Mouse (Mus musculus) kidney, embryonic 16.5 days (tissue): ENCODE measurements around the gene Exoc3l2. TPM values are rescaled to one million over a fixed set of nuclear protein-coding genes. Genes with fewer than 3 reads are reported as not detected.
A peak's percentile ranks its signal among the peaks of the same experiment; 100 is the strongest.

Experiments used
- ATAC-seq: fragments of 200-750 bp; cut with Nextera tagmentation; 2 replicates; pipeline ENCODE4 v1.8.0; 2017; ENCODE audit warnings: moderate TSS enrichment; ENCODE audit not compliant: low FRiP score, low TSS enrichment
- H3K27ac ChIP-seq: fragments of 300-500 bp; sonication (generic); 2 replicates; pipeline ENCODE4 v1.5.1; 2014; ENCODE audit warnings: low read length
- H3K27me3 ChIP-seq: fragments of 300-500 bp; sonication (generic); 2 replicates; pipeline ENCODE4 v1.6.1; 2014; ENCODE audit warnings: low read length, control low read depth, mixed read lengths; ENCODE audit not compliant: insufficient read depth
- H3K36me3 ChIP-seq: fragments of 300-500 bp; sonication (generic); 2 replicates; pipeline ENCODE4 v1.6.1; 2014; ENCODE audit warnings: low read length, control low read depth, mixed read lengths; ENCODE audit not compliant: insufficient read depth
- H3K4me1 ChIP-seq: fragments of 300-500 bp; sonication (generic); 2 replicates; pipeline ENCODE4 v1.6.1; 2014; ENCODE audit warnings: low read length, control low read depth, mixed read lengths; ENCODE audit not compliant: insufficient read depth
- H3K4me2 ChIP-seq: fragments of 300-500 bp; sonication (generic); replicated peaks from 2 replicates; pipeline ENCODE4 v1.6.1; 2014; ENCODE audit warnings: low read depth, low read length
- H3K4me3 ChIP-seq: fragments of 300-500 bp; sonication (generic); 2 replicates; pipeline ENCODE4 v1.5.1; 2014; ENCODE audit warnings: mild to moderate bottlenecking, low read length
- H3K9ac ChIP-seq: fragments of 300-500 bp; sonication (generic); replicated peaks from 2 replicates; pipeline ENCODE4 v1.6.1; 2014; ENCODE audit warnings: low read length
- H3K9me3 ChIP-seq: fragments of 300-500 bp; sonication (generic); 2 replicates; pipeline ENCODE4 v1.6.1; 2016; ENCODE audit warnings: low read length, control low read depth
- WGBS: fragments of 180-500 bp; shearing (Covaris S2); extraction: QIAGEN DNeasy Blood & Tissue Kit; methylation state at CpG from one replicate; pipeline ENCODE4 v1.1.7; 2014; 5-methylcytosine and 5-hydroxymethylcytosine counted together
- polyA plus RNA-seq: library from polyadenylated mRNA; unstranded; fragments of >200 nt; fragmentation: Nextera tagmentation; extraction: Ambion mirVana; gene quantifications from 2 replicates; pipeline ENCODE4 v1.2.1, GENCODE M21; 2015

The Exoc3l2 gene
- polyA plus RNA-seq, 1 experiment from 2014 or later = 2.9 TPM

DNA sequence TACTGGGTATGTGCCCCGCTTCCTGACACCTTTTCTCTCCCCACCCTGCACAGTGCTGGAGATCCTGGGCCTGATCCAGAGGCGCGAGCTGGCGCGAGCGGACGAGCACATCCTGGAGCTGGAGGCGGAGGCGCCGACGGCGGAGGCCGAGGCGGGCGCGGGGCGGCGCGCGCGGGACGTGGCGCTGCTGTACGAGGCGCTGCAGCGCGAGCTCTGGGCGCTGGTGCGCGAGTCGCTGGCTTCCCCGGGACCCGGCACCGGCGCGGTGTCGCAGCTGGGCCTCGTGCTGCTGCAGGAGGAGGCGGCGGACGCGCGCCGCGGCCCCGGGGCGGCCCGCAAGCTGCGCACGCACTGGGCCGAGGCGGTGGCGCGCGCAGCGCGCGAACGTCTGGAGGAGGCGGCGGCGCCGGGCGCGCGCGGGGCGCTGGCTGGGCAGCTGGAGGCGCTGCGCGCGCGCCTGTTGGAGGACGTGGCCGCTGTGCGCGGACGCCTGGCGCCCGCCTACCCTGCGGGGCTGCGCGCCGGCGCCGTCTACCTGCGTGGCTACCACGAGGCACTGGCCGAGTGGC lies 10.8 kb downstream of the Exoc3l2 start:
- peak; percentile 82 for ATAC-seq
- Histone ChIP-seq H3K9ac (peak overlapping the region; percentile 76), H3K36me3 (no peaks in the 10 kb centered on the region), H3K4me1 (peaks cover 12% of the 10 kb centered on the region), H3K27me3 (peaks cover 47% of the 10 kb centered on the region), H3K27ac (peak overlapping the region; percentile 54; the same call in 1 of the 2 replicates), H3K9me3 (no peaks in the 10 kb centered on the region), H3K4me2 (peak overlapping the region; percentile 65), H3K4me3 (peak overlapping the region; percentile 50)
- WGBS = under 1% methylated on average over 56 of the region's 89 CpGs

DNA sequence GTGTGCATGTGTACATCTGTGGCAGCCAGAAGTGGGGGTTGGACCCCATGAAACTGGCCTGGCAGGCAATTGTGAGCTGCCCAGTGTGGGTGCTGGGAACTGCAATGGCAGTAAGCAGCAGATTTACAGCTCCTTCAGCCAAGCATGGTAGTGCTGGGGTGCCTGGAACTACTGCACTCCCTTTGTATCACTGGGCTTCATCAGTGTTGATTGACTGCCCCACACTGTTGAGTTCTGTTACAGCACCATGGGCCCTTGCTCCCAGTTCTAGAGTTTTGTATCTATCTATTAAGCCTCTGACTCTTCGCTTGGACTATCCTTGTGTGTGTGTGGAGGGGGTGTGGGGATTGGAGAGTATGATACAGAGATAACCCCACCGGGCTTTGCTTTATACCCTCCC lies 14.0 kb downstream of the Exoc3l2 start:
- Histone ChIP-seq H3K4me3 (no peak overlapping the region), H3K27ac (no peak overlapping the region; the same call in 1 of the 2 replicates), H3K9me3 (no peaks in the 10 kb centered on the region), H3K36me3 (no peaks in the 10 kb centered on the region), H3K9ac (no peak overlapping the region), H3K4me2 (no peak overlapping the region), H3K4me1 (peaks cover 8% of the 10 kb centered on the region; the same call in 1 of the 2 replicates), H3K27me3 (peaks cover 19% of the 10 kb centered on the region)
- ATAC-seq = no peak
- WGBS = 73% methylated on average over 2 of the region's 2 CpGs

DNA sequence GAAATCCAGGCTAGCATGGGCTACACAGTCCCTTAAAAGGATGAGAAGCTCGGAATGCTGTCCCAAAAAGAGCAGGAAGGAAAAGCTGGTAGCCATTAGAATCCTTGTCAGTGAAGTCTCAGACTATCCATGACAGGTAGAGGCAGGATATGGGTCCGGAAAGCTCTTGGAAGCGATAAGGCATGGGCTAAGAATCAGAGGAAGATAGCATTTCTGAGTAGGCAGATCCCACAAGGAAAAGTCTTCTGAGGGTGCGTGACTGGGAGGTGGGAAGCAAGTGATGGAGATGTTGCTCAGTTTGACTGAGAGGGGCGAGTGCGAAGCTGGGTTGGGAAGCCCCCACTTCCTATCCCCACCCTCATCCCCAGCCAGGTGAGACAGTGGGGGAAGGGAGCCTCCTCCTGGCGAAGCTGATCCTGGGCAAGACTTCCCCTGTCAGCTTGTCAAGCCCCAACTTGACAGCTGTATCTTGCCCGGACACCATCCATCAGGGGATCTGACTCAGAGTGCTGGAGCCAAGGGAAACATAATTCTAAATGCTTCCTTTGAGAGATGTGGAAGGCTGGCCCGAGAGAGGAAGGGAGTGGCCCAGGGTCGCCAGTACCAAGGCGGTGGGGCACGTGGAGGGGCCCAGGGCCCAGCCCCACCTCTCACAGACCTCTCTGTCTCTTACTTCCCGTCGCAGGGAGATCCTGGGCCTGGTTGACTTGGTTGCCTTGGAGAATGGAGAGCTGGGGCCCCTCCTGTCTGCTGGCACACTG lies 14.7 kb downstream of the Exoc3l2 start:
- no peak overlapping the region for H3K4me3 ChIP-seq
- H3K27ac ChIP-seq = no peak overlapping the region; the same call in 1 of the 2 replicates
- H3K27me3 ChIP-seq = peaks cover 12% of the 10 kb centered on the region
- no peaks in the 10 kb centered on the region for H3K9me3 ChIP-seq
- peaks cover 8% of the 10 kb centered on the region; the same call in 1 of the 2 replicates for H3K4me1 ChIP-seq
- ATAC-seq = 0 out of 2 replicates have a peak, but pooled peaks have one; percentile 21
- WGBS = 29% methylated on average over 14 of the region's 14 CpGs
- H3K9ac ChIP-seq = no peak overlapping the region
- H3K36me3 ChIP-seq = no peaks in the 10 kb centered on the region
- H3K4me2 ChIP-seq = no peak overlapping the region

DNA sequence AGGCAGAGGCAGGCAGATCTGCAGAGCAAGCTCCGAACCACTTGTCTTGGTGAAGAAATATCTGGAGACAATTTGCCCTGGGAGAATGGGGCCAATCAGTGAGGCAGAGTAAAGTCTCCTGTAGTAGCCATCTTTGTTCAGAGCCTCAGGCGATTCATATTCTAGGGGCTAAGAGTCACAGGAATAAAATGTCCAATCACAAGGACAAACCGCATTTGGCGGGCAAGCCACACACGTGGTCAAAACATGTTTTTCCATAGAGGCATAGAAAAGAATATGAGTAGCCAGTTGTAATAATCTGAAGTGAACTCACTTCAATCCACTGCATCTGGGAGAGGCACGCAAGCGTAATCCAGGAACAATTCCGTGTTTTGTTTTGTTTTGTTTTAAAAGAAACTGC lies 20.1 kb downstream of the Exoc3l2 start:
- Histone ChIP-seq H3K27me3 (peaks cover 8% of the 10 kb centered on the region), H3K4me3 (no peak overlapping the region), H3K9ac (no peak overlapping the region), H3K4me2 (no peak overlapping the region), H3K27ac (no peak overlapping the region), H3K4me1 (no peaks in the 10 kb centered on the region), H3K9me3 (no peaks in the 10 kb centered on the region), H3K36me3 (no peaks in the 10 kb centered on the region)
- 84% methylated on average over 8 of the region's 8 CpGs for WGBS
- no peak for ATAC-seq

DNA sequence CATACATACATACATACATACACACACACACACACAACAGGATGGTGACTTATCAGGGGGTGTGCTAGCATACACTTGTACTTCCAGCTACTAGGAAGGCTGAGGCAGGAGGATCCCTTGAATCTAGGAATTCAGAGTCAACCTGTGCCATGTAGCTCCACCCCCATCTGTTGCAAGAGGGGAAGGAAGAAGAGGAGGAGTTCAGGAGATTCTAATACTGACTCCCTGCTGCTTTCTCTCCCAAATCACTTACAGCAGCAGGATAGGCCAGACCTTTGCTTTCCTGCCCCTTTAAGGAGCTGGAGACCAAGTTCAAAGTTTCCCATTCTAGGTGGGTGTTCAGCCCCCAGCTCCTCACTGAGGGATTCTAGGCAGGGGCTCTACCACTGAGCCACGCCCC lies 22.4 kb downstream of the Exoc3l2 start:
- ATAC-seq = no peak
- no peak overlapping the region for H3K9ac ChIP-seq

DNA sequence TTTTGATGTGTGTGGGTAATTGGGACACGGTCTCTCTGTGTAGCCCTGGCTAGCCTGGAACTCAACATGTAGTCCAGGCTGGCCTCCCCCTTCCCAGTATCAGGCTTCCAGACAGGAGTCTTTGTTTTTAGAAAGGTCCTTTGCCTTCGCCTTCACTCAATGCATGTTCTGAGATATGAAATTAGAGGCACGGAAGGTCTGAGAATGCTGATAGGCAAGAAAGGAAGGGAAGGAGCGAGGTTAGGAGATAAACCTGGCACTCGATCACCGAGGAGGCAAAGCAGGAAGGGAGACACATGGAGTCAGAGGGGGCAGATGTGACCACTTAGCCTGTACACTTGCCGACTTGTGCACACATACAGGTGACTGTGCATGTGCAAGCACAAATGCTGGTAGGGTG lies 23.4 kb downstream of the Exoc3l2 start:
- 90% methylated on average over 7 of the region's 7 CpGs for WGBS
- H3K27ac ChIP-seq = no peak overlapping the region
- H3K4me1 ChIP-seq = 0 out of 2 replicates have a peak, but pooled peaks cover 7% of the 10 kb centered on the region
- H3K9me3 ChIP-seq = no peaks in the 10 kb centered on the region
- no peaks in the 10 kb centered on the region for H3K36me3 ChIP-seq
- H3K9ac ChIP-seq = no peak overlapping the region
- H3K4me2 ChIP-seq = no peak overlapping the region
- peaks cover 41% of the 10 kb centered on the region for H3K27me3 ChIP-seq
- no peak for ATAC-seq
- H3K4me3 ChIP-seq = no peak overlapping the region

More for the DNA sequence above, 22.4 kb downstream of the Exoc3l2 start:
- no peak overlapping the region for H3K27ac ChIP-seq
- H3K27me3 ChIP-seq = peaks cover 31% of the 10 kb centered on the region
- no peak overlapping the region for H3K4me3 ChIP-seq
- H3K4me1 ChIP-seq = 0 out of 2 replicates have a peak, but pooled peaks cover 7% of the 10 kb centered on the region
- WGBS = 100% methylated on average over 1 of the region's 1 CpGs
- no peaks in the 10 kb centered on the region for H3K36me3 ChIP-seq
- H3K9me3 ChIP-seq = no peaks in the 10 kb centered on the region
- H3K4me2 ChIP-seq = no peak overlapping the region

DNA sequence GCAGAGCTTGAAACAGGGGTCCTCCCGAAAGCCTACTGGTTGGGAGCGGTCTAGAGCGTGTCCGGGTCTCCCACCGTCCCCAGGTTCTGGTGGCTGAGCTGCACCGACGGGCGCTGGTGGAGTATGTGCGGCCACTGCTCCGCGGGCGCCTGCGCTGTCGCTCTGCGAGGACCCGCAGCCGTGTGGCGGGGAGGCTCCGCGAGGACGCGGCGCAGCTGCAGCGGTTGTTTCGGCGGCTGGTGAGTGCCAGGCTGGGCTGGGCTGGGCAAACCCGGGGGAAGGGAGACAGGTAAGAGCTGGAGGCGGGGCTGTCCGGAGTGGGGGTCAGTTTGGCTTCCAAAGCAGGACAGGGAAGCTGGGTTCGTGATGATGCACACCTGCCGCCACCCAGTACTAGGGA lies 26.4 kb downstream of the Exoc3l2 start:
- no peak overlapping the region for H3K27ac ChIP-seq
- no peaks in the 10 kb centered on the region for H3K9me3 ChIP-seq
- ATAC-seq = no peak
- no peak overlapping the region; the same call in 1 of the 2 replicates for H3K9ac ChIP-seq
- peaks cover 43% of the 10 kb centered on the region for H3K27me3 ChIP-seq
- H3K4me1 ChIP-seq = peaks cover 11% of the 10 kb centered on the region; the same call in 1 of the 2 replicates
- H3K36me3 ChIP-seq = no peaks in the 10 kb centered on the region
- H3K4me3 ChIP-seq = peak overlapping the region; percentile 29
- H3K4me2 ChIP-seq = peak overlapping the region; percentile 47
- WGBS = 11% methylated on average over 31 of the region's 31 CpGs

DNA sequence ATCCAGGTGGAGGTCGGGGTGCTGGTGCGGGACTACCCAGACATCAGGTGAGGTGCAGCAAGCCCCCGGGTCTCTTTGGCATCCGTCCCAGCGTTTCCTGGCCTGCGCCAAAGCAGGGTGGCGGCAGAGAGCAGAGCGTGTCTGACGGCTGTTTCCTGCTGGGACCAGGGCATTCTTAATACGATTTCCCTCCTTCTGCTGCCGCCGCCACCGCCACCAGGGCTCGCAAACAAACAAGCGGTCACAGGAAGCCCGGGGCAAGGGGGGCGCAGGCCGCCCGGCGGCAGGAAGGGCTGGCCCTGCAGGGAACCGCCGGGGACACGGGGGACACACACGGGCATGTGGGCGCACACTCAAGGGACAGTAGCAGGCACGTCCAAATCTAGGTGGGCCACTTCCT lies 28.6 kb downstream of the Exoc3l2 start:
- peak overlapping the region; percentile 56 for H3K4me2 ChIP-seq
- peak overlapping the region; percentile 58 for H3K9ac ChIP-seq
- peak overlapping the region; percentile 33 for H3K4me3 ChIP-seq
- ATAC-seq = peak; percentile 49
- H3K27ac ChIP-seq = peak overlapping the region; percentile 50; the same call in 1 of the 2 replicates
- H3K36me3 ChIP-seq = no peaks in the 10 kb centered on the region
- H3K4me1 ChIP-seq = peaks cover 11% of the 10 kb centered on the region; the same call in 1 of the 2 replicates
- 2% methylated on average over 26 of the region's 26 CpGs for WGBS
- H3K27me3 ChIP-seq = peaks cover 43% of the 10 kb centered on the region
- no peaks in the 10 kb centered on the region for H3K9me3 ChIP-seq

DNA sequence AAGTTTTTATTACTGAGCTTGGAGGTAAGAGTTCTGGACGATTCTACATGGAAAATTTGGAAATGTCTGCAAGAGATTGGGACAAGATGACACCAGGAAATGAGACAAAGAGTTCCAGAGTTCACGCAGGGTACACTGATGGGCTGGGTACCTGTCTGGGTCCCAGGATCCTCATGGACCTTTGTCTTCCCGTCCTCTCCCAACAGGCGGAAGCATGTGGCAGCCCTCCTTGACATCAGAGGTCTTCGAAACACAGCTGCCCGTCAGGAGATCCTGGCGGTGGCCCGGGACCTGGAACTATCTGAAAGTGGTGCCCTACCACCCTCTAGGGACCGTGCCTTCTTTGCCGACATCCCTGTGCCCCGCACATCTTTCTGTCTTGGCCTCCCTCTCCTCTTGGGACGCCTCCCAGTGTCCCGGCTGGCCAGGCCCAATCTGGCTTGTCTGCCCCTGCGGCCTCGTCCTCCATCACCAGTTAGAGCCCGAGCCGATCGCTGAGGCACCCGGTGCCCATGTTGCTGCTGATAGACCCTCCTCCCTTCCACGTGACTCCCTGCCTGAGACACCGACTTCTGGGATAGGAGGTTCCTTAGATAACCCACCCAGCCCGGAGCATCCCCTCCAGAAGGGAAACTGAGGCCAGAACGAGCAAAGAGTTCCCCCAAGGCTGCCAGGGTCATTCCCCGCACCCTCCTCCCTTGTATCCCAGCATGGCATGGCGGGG lies 31.8 kb downstream of the Exoc3l2 start:
- no peak overlapping the region for H3K9ac ChIP-seq
- H3K9me3 ChIP-seq = no peaks in the 10 kb centered on the region
- no peak overlapping the region for H3K27ac ChIP-seq
- peaks cover 18% of the 10 kb centered on the region for H3K27me3 ChIP-seq
- no peak for ATAC-seq
- peaks cover 4% of the 10 kb centered on the region; the same call in 1 of the 2 replicates for H3K4me1 ChIP-seq
- H3K36me3 ChIP-seq = no peaks in the 10 kb centered on the region
- WGBS = 82% methylated on average over 25 of the region's 25 CpGs
- no peak overlapping the region for H3K4me3 ChIP-seq
- H3K4me2 ChIP-seq = no peak overlapping the region
